Mouse (Mus musculus): ENCODE results near the gene Qtrt1.
"Not testable (repeated sequence)": the region's sequence is repeated elsewhere in the genome, so short reads cannot be mapped to it uniquely, and the experiment has no call there.

Gene Qtrt1

GRCm38 (mm10) chr9:21450270-21450669 is 38.6 kb downstream of the Qtrt1 start:
- no peak for DNase-seq (ENCODE audit: low spot score in 2 of 2)

GRCm38 (mm10) chr9:21451391-21451790 is 39.8 kb downstream of the Qtrt1 start:
- no peak for DNase-seq (ENCODE audit: low spot score in 2 of 2)

GRCm38 (mm10) chr9:21451870-21452269 is 40.2 kb downstream of the Qtrt1 start:
- peak in 1 of 2 experiments; percentile 40 for DNase-seq (ENCODE audit: low spot score in 2 of 2)

GRCm38 (mm10) chr9:21453003-21453402 is 41.4 kb downstream of the Qtrt1 start:
- DNase-seq (ENCODE audit: low spot score in 2 of 2), result no peak

- no peak for DNase-seq (ENCODE audit: low spot score in 2 of 2)
These were observed 41.8 kb downstream of the Qtrt1 start for GRCm38 (mm10) chr9:21453459-21453858.

GRCm38 (mm10) chr9:21454556-21454955 is 42.9 kb downstream of the Qtrt1 start:
- DNase-seq (ENCODE audit: low spot score in 2 of 2), result no peak

- no peak for DNase-seq (ENCODE audit: low spot score in 2 of 2)
These were observed 43.6 kb downstream of the Qtrt1 start for GRCm38 (mm10) chr9:21455103-21455770.

GRCm38 (mm10) chr9:21456246-21456929 is 44.8 kb downstream of the Qtrt1 start:
- no peak for DNase-seq (ENCODE audit: low spot score in 2 of 2)

GRCm38 (mm10) chr9:21456930-21457634 is 45.4 kb downstream of the Qtrt1 start:
- no peak for DNase-seq (ENCODE audit: low spot score in 2 of 2)

- DNase-seq (ENCODE audit: low spot score in 2 of 2), result no peak
These were observed 47.2 kb downstream of the Qtrt1 start for GRCm38 (mm10) chr9:21458821-21459220.

- DNase-seq (ENCODE audit: low spot score in 2 of 2), result no peak
These were observed 48.8 kb downstream of the Qtrt1 start for GRCm38 (mm10) chr9:21460400-21460940.

GRCm38 (mm10) chr9:21463138-21463590 is 51.5 kb downstream of the Qtrt1 start:
- DNase-seq (ENCODE audit: low spot score in 2 of 2), result peak; percentile 87 to 89

- DNase-seq (ENCODE audit: low spot score in 2 of 2), result no peak
These were observed 52.3 kb downstream of the Qtrt1 start for GRCm38 (mm10) chr9:21463766-21464564.

- DNase-seq (ENCODE audit: low spot score in 2 of 2), result not testable (repeated sequence)
These were observed 52.9 kb downstream of the Qtrt1 start for GRCm38 (mm10) chr9:21464565-21464928.

GRCm38 (mm10) chr9:21469032-21470024 is 57.7 kb downstream of the Qtrt1 start:
- DNase-seq (ENCODE audit: low spot score in 2 of 2), result peak in 1 of 2 experiments; percentile 53

Measured in heart, adult 9 months (tissue).